Mouse (Mus musculus) left cerebral cortex, adult 8-10 months (tissue): ENCODE results near the gene Ccdc102a. TPM values are rescaled to one million over a fixed set of nuclear protein-coding genes. Genes with fewer than 3 reads are reported as not detected.
A peak's percentile ranks its signal among the peaks of the same experiment; 100 is the strongest.

ENCODE experiments used
- DNase-seq, 2 experiments: peaks; one replicate each; pipeline ENCODE4 v3.0.0; 2022; ENCODE audit warnings: low spot score in 2 of 2
- total RNA-seq, 4 experiments: library from RNA; stranded (reverse); gene quantifications; 2 replicates each; pipeline ENCODE4 v1.2.4; 2022

Gene Ccdc102a
- total RNA-seq, 4 experiments from 2014 or later, result 1.2 to 2.2 (median 1.8) TPM

DNA sequence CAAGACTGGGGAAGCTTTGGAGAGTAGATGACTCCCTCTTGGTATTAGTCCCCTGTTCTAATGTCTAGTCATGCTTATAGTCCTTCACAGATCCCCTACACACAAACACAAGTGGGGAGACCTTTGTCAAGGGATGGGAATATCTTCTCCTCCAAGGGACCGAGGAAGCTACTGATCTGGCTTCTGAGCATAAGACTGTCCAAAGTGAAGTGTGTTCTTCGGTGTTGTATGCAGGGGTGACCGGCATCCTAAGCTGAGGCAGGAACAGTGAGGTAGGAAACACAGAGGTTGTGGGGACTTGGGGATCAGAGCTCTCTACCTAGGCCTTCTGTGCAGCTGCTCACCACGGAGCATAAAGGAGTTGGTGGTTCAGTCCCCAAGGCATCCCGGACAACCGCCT is 4.3 kb upstream of the Ccdc102a start:
- DNase-seq, result no peak

DNA sequence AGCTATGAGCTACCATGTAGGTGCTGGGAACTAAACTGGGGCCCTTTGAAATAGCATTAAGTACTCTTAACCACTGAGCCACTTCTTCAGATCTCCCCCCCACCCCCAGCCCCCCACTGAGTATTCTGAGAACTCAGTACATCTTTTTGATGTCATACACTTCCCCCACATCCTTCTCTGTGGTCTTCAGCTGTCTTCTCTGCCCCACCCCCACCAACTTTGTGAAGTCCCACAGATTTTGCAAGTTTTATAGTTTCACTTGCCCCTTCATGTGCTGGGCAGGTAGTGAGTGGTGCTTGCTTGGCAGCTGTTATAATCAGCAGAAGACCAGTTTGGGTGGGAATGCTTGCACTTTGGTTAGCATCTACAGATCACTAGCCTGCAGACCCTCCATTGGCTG is 1.4 kb upstream of the Ccdc102a start:
- no peak for DNase-seq

DNA sequence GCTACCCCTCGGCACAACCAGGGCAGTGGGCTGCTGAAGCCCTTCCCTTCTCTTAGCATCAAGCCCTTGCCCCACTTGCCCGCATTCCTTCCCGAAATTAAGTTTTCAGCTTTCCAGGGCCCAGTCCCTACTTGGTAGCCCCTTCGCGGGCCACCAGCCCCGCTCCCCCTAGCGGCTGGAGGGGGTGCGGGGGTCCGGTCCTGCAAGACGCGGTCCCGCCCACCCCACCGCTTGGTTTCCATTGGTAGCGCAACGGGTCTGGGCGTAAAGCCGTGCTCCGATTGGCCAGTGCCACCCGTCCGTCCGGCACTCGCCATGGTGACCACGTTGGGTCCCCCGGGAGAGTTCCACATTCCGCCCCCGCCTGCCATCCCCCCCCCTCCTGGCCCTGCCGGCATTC is 546 bp downstream of the Ccdc102a start:
- peak; percentile 18 to 64 for DNase-seq

DNA sequence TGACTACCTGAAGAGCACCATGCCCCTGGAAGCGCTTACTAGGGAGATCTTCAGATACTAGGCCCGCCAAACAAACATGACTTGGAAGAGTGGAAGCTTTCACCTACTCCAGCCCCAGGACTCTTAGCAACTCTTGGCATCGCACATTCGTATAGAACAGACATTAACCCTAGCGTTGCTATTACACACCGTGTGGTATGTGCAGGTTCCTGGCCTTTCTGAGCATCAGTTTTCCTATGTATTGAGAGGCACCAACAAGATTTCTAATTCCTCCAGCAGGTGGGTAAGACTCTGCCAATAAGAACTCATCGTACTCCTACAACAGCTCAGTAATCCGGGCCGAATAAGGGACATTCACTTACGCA is 956 bp downstream of the Ccdc102a start:
- DNase-seq, result no peak

DNA sequence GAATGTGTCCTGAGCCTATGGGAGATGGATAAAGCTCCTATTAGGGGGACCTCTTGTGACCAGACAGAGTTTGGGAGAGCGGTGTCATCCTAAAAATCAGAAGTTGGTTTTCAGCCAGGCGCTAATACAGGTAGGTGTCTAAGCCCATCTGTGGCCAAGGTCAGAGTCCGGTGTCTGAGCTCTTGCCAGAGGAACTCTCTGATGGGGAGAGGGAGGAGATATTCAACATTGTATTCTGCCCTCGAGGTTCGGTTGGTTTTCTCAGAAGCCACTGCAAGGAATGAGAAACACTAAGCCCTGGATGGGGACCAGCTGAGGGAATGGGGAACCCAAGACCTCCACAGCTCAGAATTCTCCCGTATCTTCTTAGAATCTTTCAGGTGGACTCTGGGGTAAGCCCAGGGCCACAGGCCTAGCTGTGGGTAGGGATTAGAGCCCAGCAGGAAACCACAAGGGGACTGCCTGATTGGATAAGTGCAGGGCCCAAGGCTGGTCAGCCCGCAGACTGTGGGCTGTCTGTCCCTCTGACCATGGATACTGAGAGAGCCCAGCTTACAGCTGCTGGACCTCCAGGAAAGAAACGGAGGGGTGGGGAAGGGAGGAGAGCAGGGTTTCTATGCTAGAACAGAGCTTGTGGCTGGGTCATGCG is 1.5 kb downstream of the Ccdc102a start:
- DNase-seq, result no peak

DNA sequence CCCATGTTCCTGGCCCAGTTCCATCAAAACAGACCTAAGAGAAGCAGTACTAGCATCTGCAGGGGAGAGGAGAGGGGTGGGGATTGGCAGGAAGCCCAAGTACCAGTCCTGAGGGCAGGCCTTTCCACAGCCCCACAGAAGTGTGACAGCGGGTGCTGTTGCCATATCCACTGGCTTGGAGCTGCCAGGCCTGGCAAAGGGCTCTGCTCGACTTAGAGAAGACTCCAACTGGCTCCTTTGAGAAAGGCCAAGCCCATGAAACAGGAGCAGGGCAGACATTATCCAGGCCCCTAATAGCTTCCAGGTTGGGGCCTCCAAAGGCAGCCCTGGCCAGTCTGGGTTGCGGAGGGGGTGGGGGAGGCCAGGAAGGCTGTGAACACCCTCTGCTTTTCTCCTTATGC is 3.2 kb downstream of the Ccdc102a start:
- DNase-seq, result no peak

DNA sequence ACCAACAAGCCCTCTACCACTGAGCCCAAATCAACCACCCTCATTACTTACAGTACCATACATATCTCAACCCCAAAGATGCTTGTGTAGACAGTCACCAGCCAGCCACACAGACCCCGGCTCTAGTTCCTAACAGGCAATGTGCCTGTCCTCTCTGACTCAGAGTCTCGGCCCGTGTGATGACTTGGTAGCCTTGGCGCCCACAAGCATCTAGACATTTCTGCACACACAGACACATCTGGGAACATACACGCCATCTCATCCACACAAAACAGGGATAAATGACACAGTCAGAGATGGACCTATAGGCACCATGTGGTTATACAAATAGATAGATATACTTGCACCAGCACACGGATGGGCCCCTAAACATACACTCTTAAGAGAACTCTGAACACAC is 3.6 kb downstream of the Ccdc102a start:
- DNase-seq, result no peak

DNA sequence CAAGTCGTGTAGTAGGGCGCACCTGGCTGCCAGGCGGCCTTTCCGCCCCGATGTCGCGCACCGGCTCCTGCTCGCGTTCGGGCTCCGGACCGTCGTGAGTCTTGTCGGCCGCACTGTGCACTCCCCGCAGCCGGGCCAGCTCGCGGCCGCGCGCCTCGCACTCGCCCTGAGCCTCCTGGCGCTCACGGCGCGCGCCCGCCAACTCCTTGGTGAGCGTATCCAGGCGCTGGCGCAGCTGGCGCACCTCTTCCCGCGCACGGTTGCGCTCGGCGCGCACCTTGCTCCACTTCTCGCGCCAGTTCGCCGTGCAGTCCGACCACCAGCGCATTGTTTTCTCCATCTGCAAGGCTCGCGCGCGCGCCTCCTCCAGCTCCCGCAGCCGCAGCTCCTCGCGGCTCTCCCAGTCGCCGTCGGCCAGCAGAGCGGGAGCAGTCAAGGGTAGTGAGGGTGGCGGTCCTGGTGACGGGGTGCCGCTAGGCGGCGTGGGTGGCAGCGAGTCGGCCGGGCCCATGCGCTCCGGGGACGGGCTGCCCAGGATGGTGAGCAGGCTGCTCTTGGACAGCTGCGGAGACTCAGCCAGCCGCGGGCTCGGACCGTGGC is 4.7 kb downstream of the Ccdc102a start:
- peak in 1 of 2 experiments; percentile 31 for DNase-seq

DNA sequence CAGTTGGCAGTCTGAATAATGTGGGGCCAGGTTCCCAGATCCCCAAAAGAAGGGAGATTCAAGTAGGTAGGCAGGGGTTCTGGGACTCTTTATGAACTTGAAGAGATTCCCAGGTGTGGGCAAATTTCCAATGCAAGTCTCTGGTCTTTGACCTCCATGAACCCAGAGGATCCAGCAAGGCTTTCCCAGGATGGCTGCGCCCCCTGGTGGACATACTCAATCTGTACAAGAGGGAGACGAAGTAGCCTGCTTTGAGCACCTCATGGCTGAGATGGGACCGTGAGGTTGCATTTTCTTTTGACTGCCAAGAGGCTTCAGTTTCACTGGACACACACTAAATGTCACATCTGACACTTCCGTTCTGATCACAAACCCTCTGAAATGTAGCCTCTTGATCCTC is 9.1 kb downstream of the Ccdc102a start:
- peak; percentile 35 to 55 for DNase-seq

DNA sequence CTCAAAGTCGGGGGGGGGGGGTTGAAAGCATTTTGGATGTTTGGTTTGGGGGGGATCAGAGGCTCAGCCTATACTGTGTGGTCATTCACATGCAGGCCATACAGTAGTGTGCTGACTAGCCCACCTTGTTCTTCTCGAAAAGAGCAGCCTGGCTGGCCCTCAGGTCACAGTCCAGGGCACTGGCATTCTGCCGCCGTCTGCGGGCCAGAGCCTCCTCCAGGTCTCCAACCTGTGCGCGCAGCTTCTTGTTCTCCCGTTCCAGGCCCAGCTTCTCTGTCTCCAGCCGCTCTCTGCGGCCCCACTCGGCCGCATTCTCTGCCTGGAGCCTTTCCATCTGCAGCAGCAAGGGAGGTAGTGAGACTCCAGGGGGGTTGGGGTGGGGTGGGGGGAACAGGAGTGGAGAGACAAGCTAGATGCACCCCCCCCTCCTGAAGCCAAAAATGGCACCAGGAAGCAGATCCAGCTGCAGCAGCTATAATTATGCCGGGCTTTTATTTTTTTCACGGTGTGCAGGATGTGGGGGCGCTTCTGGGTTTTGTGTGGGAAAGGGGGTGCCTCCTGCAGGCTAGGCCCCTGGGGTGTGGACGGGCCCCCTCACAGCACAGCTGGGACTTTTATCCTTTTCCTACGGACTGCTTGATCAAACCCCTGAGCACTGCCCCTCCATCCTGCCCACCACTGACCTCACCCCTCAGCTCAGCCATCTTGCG is 10.2 kb downstream of the Ccdc102a start:
- no peak for DNase-seq

DNA sequence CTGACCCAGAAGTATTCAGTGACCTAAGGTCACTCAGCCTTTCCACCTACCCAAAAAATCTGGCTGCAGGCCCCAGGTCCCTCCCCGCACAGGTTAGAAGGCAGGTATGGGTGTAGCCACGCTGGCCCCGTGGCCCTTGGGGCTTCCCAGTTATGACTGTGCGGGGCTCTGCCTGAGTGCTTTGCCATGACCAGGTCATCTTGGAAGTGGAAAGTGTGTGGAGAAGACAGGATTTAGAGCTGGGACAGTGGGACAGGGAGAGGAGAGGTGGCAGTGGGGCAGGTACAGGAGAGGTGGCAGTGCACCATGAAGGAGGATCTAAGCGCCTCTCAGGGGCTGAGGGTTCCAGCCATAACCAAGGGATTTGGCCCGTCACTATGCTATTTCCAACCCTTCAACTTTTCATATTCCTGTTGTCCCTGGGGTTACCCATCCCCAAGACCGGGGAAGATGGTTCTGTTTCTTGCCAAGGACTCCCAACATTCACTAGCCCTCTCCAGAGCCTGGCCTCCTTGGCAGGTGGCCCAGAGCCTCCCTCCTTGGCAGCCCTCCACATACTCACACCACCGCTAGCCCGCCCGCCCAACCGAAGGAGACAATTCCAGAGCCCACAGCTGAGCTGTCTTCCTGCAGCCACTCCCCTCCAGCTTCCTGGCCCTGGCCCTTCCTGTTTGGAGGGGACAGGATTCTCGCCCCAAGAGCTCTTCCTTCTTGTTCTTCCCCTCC is 13.3 kb downstream of the Ccdc102a start:
- peak in 1 of 2 experiments; percentile 19 for DNase-seq

DNA sequence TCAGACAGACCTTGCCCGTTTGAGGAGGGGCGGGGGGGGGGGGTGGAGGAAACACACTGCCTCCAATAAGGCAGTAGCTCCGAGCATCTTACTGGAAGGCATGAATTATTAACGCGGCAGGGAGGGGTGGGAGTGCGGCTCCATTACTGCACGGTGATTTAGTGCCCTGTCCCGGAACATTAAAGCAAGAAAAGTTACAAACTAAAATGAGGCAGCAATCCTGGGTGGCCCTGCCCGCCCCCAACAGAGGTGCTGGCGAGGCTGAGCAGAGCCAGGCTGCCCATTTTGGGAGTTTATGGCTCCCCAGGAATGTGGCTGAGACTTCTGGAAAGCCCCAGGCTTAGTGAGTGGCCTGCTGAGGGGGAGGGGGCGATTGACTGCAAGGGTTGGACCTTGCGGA is 14.2 kb downstream of the Ccdc102a start:
- no peak for DNase-seq

DNA sequence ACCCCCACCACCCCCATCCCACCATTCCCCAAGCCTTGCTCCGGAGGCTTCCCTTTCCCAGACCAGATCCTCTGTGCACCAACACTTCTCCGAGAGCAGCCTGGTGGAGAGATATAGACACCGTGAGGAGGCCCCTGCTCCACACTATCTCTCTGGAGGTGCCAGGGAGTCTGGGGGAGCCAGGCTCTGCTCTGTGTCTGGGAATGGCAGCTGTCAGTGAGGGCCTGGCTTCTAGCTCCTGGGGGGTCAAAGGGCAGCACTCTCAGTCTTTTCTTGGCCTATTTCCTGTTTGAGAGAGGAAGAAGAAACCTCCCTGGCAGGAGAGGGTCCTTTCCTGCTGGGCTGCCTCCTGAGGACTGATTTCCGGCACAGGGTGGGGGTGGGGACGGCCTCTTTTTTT is 16.9 kb downstream of the Ccdc102a start:
- no peak for DNase-seq

DNA sequence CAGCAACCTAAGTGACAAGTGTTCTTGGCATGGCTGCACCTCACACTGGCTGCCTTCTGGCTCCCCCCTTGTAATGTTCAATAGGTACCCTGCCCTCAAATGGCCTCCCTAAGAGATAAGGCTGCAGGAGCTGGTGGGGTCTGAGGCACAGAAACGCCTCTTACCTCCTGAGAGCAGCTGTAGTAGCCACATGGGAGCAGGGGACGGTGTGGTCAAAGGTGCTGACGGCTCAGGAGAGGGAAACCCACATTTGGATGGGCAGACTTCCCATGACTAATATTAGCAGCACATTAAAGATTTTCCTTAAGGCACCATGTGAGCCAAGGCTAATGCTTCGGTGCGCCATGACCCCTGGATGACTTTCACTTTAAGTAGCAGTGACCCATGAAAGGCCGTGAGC is 17.3 kb downstream of the Ccdc102a start:
- no peak for DNase-seq

DNA sequence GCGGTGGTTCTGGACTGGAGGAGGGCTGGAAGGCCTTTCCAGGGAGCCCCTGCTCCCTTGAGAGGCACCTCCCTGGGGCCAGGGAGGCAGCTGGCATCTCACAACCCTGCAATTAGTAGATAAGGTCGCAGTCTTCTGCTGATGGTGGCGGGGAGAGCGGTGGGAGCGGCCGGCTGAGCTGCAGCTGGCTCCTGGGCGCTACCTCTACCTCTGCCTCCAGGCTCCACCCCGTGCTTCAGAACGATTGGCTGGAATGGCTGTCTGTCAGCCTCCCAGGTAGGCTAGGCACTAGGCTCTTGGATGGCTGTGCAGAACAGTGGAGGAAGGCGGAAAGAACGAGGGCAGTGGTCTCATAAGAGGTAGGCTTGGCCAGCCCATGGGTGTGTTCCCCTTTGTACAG is 18.6 kb downstream of the Ccdc102a start:
- no peak for DNase-seq

DNA sequence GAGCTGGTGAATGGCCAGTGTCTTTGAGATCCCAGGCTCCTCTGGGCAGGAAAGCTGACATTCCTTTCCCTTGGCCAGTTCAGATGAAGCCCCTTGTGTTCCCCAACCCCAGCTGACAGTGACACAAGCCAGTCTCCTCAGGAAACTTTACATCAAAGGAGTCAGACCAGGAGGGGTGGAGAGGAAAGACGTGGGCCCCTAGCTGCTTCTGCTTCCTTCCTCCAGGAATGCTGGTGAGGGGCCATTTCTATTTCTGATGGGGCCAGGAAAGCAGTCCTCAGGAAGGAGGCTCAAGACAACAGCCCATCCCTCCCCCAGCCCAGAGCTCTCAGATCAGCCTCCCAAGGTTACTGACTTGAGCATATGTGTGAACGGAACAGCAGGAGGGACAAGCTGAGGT is 25.0 kb downstream of the Ccdc102a start:
- DNase-seq, result no peak

DNA sequence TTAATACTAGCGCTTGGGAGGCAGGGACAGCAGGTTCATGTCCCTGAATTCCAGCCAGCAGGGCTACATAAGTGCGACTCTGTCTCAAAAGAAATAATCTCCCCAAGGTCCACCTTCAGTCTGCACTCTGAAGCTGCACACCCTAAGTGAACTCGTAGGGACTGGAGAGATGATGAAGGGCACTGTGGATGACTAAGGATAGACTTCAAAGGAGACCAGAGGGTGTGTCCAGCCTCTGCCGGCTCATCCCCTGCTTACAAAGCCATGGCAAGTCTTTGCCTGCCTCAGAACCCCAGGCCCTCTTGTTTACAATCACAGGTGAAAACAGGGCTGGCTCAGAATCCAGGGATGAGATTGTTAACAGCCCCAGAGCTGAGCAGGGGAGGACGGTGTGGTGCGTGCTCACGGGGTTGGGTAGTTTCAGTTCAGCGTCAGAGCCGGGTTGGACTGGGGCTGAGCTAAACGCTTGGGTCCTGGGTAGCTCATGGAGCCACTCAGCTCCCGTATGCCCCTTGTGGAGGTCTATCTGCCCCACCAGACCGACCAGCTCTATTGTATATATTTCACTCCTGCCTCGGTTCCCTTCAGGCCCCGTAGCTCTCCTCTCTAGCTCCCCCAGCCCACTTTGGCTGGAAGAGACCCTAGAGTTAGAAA is 29.4 kb downstream of the Ccdc102a start:
- DNase-seq, result no peak

DNA sequence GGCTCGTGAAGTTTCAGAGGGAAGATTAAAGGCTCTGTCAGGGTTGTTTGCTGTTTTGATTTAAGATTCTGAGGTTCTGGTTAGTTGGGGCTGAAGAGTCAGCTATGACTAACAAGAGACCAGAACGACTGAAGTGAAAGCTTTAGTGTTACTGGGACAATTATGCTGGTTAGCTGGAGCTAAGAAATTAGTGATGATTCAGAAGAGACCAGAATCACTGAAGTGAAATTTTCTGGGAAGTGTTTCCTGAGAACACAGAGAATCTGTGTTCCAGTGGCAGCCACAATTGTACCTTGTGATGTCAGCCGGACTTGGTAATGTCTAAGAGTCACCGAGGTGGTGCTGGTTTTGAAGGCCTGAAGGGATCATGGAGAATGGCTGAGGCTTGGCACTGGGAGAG is 37.2 kb downstream of the Ccdc102a start:
- no peak for DNase-seq

DNA sequence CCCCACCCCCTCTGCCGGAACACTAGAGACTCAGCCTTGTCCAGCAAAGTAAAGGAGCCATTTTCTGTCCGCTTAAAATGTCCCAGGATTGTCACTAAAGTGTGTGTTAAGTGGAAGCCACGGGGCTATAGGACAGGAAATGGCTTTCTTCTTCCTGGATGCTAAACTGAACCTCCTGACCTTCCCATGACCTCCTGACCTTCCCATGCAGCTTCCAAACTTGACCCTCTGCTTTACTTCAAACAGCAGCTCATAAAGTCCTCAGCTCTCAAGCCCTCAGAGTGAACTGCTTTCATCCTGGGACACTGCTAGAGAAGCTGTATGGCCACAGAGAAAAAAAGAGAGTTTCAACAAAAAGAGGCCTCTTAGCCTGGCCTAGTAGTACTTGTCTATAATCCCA is 41.1 kb downstream of the Ccdc102a start:
- DNase-seq, result no peak

DNA sequence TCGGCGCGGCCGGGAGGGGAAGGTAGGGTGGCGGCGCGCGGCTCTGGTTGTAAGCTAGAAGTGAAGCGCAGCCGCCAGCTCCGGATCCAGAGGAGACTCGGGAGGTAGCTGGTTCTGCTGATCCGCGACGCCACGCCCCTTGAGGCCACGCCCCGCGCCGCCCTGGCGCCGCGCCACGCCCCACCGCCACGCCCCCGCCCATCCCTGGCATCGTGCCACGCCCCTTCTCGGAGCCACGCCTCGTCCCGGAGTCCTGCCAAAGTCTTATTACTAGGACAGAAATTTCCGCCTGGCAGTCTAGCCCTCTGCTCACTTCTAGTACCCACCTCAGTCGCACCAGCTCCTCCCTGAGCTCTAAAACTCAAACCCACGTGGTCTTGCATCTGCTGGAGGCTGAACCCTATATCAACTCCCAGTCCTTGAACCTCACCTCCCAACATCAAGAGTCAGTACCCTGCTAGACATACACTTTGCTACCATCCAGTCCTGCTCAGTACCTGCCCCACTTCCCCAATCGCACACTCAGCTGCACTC is 41.6 kb downstream of the Ccdc102a start, which contains the start of gene Dok4:
TSS of gene Dok4 (minus strand) at position 134 of the 534 bp plus-strand sequence.
- peak in 1 of 2 experiments; percentile 59 for DNase-seq

DNA sequence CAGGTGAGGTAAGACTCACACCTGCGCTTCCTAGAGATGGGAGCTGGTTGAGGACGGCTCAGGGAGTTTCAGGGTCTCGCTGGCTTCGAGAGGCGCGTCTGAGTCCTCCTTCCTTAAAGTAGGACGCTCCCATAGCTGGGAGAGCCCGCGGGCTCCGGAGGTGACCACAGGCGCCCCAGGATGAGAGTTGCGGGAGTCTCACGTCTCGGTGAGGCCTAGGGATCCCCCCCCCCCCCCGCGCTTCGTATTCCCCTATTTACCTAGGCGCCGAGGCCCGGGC is 42.1 kb downstream of the Ccdc102a start:
- DNase-seq, result no peak
